Mouse (Mus musculus) bone marrow, adult 2 months (tissue): ENCODE data around the gene Il20rb. TPM values are rescaled to one million over a fixed set of nuclear protein-coding genes. Genes with fewer than 3 reads are reported as not detected.

Source experiments
- H3K27ac ChIP-seq: fragments of 200-500 bp; 2 replicates; pipeline ENCODE4 v1.5.1; 2012; ENCODE audit warnings: low read depth, mild to moderate bottlenecking, control low read depth, inconsistent platforms, low read length; ENCODE audit not compliant: control insufficient read depth, poor library complexity, insufficient read depth
- H3K4me1 ChIP-seq: fragments of 200-500 bp; 2 replicates; pipeline ENCODE4 v1.6.1; 2011; ENCODE audit warnings: low read length; ENCODE audit not compliant: control insufficient read depth, insufficient read depth
- H3K4me3 ChIP-seq: fragments of 200-500 bp; replicated peaks from 2 replicates; pipeline ENCODE3; 2011; ENCODE audit warnings: mild to moderate bottlenecking, low read depth, low read length, control low read depth; ENCODE audit not compliant: control insufficient read depth
- CTCF ChIP-seq: fragments of 200-500 bp; IDR thresholded peaks from 2 replicates; pipeline ENCODE4 v1.5.1; 2011; ENCODE audit warnings: low read length, control low read depth; ENCODE audit not compliant: control insufficient read depth, insufficient read depth
- POLR2A ChIP-seq: fragments of 200-500 bp; IDR thresholded peaks from 2 replicates; pipeline ENCODE4 v1.6.1; 2011; ENCODE audit warnings: low read depth, mild to moderate bottlenecking, control low read depth, low read length, borderline replicate concordance; ENCODE audit not compliant: control insufficient read depth
- WGBS: fragments of 180-500 bp; shearing (Covaris S2); methylation state at CpG from one replicate; pipeline ENCODE4 v1.1.7; 2018; 5-methylcytosine and 5-hydroxymethylcytosine counted together
- polyA plus RNA-seq: library from polyadenylated mRNA; stranded (reverse); fragments of >200 nt; gene quantifications from 2 replicates; pipeline ENCODE4 v1.2.4, GENCODE M21; 2011; ENCODE audit warnings: low replicate concordance; ENCODE audit not compliant: missing spikeins, insufficient read depth, insufficient read length

Il20rb gene
- 1.4 and 2.3 TPM in 2 replicates for polyA plus RNA-seq

GRCm38 (mm10) chr9:100486431-100486830, at the start of gene Il20rb:
Gene Il20rb, minus strand, starts transcription at chr9:100486788.
- 87% methylated on average over 5 of the region's 5 CpGs for whole genome bisulfite sequencing
- Histone ChIP-seq H3K4me3 (no peak within 1 kb of the TSS), H3K4me1 (no peaks in the 10 kb centered on the region), H3K27ac (no peak within 1 kb of the TSS)
- no peak for TF ChIP-seq CTCF
- no peak for TF ChIP-seq POLR2A

- Histone ChIP-seq H3K4me1 (no peaks in the 10 kb centered on the region; the same call in 1 of the 2 replicates), H3K27ac (no peak overlapping the region), H3K4me3 (no peak overlapping the region)
- TF ChIP-seq CTCF (no peak), POLR2A (no peak)
- 46% methylated on average over 2 of the region's 2 CpGs for WGBS
Measured at GRCm38 (mm10) chr9:100535618-100536262, 49.2 kb upstream of the Il20rb start.

GRCm38 (mm10) chr9:100534686-100535085, 48.1 kb upstream of the Il20rb start:
- no peak for TF ChIP-seq POLR2A
- TF ChIP-seq CTCF = no peak
- no peak overlapping the region for H3K4me3 ChIP-seq
- no peak overlapping the region for H3K27ac ChIP-seq
- no peaks in the 10 kb centered on the region; the same call in 1 of the 2 replicates for H3K4me1 ChIP-seq
- WGBS = 69% methylated on average over 3 of the region's 3 CpGs

- no peaks in the 10 kb centered on the region; the same call in 1 of the 2 replicates for H3K4me1 ChIP-seq
- no peak overlapping the region for H3K27ac ChIP-seq
- 39% methylated on average over 3 of the region's 3 CpGs for WGBS
- TF ChIP-seq POLR2A = no peak
- TF ChIP-seq CTCF = no peak
- no peak overlapping the region for H3K4me3 ChIP-seq
Measured at GRCm38 (mm10) chr9:100532847-100533505, 46.4 kb upstream of the Il20rb start.

- TF ChIP-seq POLR2A = no peak
- TF ChIP-seq CTCF = no peak
- Histone ChIP-seq H3K27ac (no peak overlapping the region), H3K4me3 (no peak overlapping the region), H3K4me1 (no peaks in the 10 kb centered on the region; the same call in 1 of the 2 replicates)
- 7% methylated on average over 1 of the region's 1 CpGs for WGBS
Measured at GRCm38 (mm10) chr9:100531296-100531695, 44.7 kb upstream of the Il20rb start.

GRCm38 (mm10) chr9:100525225-100525624, 38.6 kb upstream of the Il20rb start:
- TF ChIP-seq CTCF (no peak), POLR2A (no peak)
- Histone ChIP-seq H3K4me1 (no peaks in the 10 kb centered on the region; the same call in 1 of the 2 replicates), H3K4me3 (no peak overlapping the region), H3K27ac (no peak overlapping the region)
- WGBS = 21% methylated on average over 2 of the region's 2 CpGs

GRCm38 (mm10) chr9:100522029-100522428, 35.4 kb upstream of the Il20rb start:
- WGBS = 49% methylated on average over 2 of the region's 2 CpGs
- H3K4me1 ChIP-seq = no peaks in the 10 kb centered on the region; the same call in 1 of the 2 replicates

GRCm38 (mm10) chr9:100520586-100520985, 34.0 kb upstream of the Il20rb start:
- Histone ChIP-seq H3K4me3 (no peak overlapping the region), H3K4me1 (no peaks in the 10 kb centered on the region), H3K27ac (no peak overlapping the region)
- WGBS = 4% methylated on average over 2 of the region's 2 CpGs
- TF ChIP-seq CTCF (0 out of 2 replicates have a peak, but pooled peaks have one; percentile 12), POLR2A (no peak)

More at GRCm38 (mm10) chr9:100522029-100522428, 35.4 kb upstream of the Il20rb start:
- H3K27ac ChIP-seq = no peak overlapping the region
- no peak for TF ChIP-seq CTCF
- no peak for TF ChIP-seq POLR2A
- no peak overlapping the region for H3K4me3 ChIP-seq

GRCm38 (mm10) chr9:100520012-100520411, 33.4 kb upstream of the Il20rb start:
- H3K4me1 ChIP-seq = no peaks in the 10 kb centered on the region
- H3K27ac ChIP-seq = no peak overlapping the region
- no peak overlapping the region for H3K4me3 ChIP-seq
- TF ChIP-seq POLR2A = no peak
- 86% methylated on average over 3 of the region's 3 CpGs for WGBS
